Mouse (Mus musculus): ENCODE measurements at regions not wholly inside any gene's neighbourhood (a gene's known extent, or its start where the extent isn't known, plus 50 kb on each side); places are given as distances from the start of the nearest gene placed in this dataset.

- H3K27ac ChIP-seq (ENCODE audit: control insufficient read depth, insufficient read depth, low read depth, low read length), result no peak overlapping the region
- H3K4me3 ChIP-seq (ENCODE audit: control insufficient read depth, low read depth, low read length), result no peak overlapping the region
- H3K27me3 ChIP-seq (ENCODE audit: control insufficient read depth, insufficient read depth, low read length), result no peaks in the 10 kb centered on the region
- no peaks in the 10 kb centered on the region for H3K4me1 ChIP-seq (ENCODE audit: control insufficient read depth, insufficient read depth, low read length)
- TF ChIP-seq POLR2A (IDR thresholded peaks at IDR 0.05; ENCODE audit: control insufficient read depth, low read depth, low read length) (no peak), CTCF (IDR thresholded peaks at IDR 0.05; ENCODE audit: control insufficient read depth, insufficient read depth, insufficient replicate concordance, low read depth, low read length) (no peak)
- H3K36me3 ChIP-seq (ENCODE audit: control insufficient read depth, insufficient read depth, low read length), result no peaks in the 10 kb centered on the region
Observed at GRCm38 (mm10) chr1:125158481-125158880, 277.0 kb downstream of the Actr3 start.

- TF ChIP-seq POLR2A (IDR thresholded peaks at IDR 0.05; ENCODE audit: control insufficient read depth, low read depth, low read length), result no peak
- TF ChIP-seq CTCF (IDR thresholded peaks at IDR 0.05; ENCODE audit: control insufficient read depth, insufficient read depth, insufficient replicate concordance, low read depth, low read length), result no peak
- Histone ChIP-seq H3K4me1 (ENCODE audit: control insufficient read depth, insufficient read depth, low read length) (no peaks in the 10 kb centered on the region), H3K36me3 (ENCODE audit: control insufficient read depth, insufficient read depth, low read length) (no peaks in the 10 kb centered on the region), H3K27me3 (ENCODE audit: control insufficient read depth, insufficient read depth, low read length) (no peaks in the 10 kb centered on the region), H3K27ac (ENCODE audit: control insufficient read depth, insufficient read depth, low read depth, low read length) (no peak overlapping the region), H3K4me3 (ENCODE audit: control insufficient read depth, low read depth, low read length) (no peak overlapping the region)
Observed at GRCm38 (mm10) chr1:125156093-125156492, 279.4 kb downstream of the Actr3 start.

GRCm38 (mm10) chr1:125149817-125150216 lies 285.7 kb downstream of the Actr3 start:
- Histone ChIP-seq H3K27me3 (ENCODE audit: control insufficient read depth, insufficient read depth, low read length) (no peaks in the 10 kb centered on the region), H3K4me3 (ENCODE audit: control insufficient read depth, low read depth, low read length) (no peak overlapping the region), H3K4me1 (ENCODE audit: control insufficient read depth, insufficient read depth, low read length) (no peaks in the 10 kb centered on the region), H3K27ac (ENCODE audit: control insufficient read depth, insufficient read depth, low read depth, low read length) (no peak overlapping the region), H3K36me3 (ENCODE audit: control insufficient read depth, insufficient read depth, low read length) (no peaks in the 10 kb centered on the region)
- TF ChIP-seq CTCF (IDR thresholded peaks at IDR 0.05; ENCODE audit: control insufficient read depth, insufficient read depth, insufficient replicate concordance, low read depth, low read length), result no peak
- no peak for TF ChIP-seq POLR2A (IDR thresholded peaks at IDR 0.05; ENCODE audit: control insufficient read depth, low read depth, low read length)

GRCm38 (mm10) chr1:125123861-125124260 lies 311.7 kb downstream of the Actr3 start:
- TF ChIP-seq POLR2A (IDR thresholded peaks at IDR 0.05; ENCODE audit: control insufficient read depth, low read depth, low read length), result no peak
- TF ChIP-seq CTCF (IDR thresholded peaks at IDR 0.05; ENCODE audit: control insufficient read depth, insufficient read depth, insufficient replicate concordance, low read depth, low read length), result no peak
- H3K27ac ChIP-seq (ENCODE audit: control insufficient read depth, insufficient read depth, low read depth, low read length), result no peak overlapping the region

GRCm38 (mm10) chr1:125100596-125100995 lies 334.9 kb downstream of the Actr3 start:
- no peak for TF ChIP-seq POLR2A (IDR thresholded peaks at IDR 0.05; ENCODE audit: control insufficient read depth, low read depth, low read length)
- no peak for TF ChIP-seq CTCF (IDR thresholded peaks at IDR 0.05; ENCODE audit: control insufficient read depth, insufficient read depth, insufficient replicate concordance, low read depth, low read length)
- H3K27me3 ChIP-seq (ENCODE audit: control insufficient read depth, insufficient read depth, low read length), result no peaks in the 10 kb centered on the region
- H3K36me3 ChIP-seq (ENCODE audit: control insufficient read depth, insufficient read depth, low read length), result no peaks in the 10 kb centered on the region
- no peak overlapping the region for H3K4me3 ChIP-seq (ENCODE audit: control insufficient read depth, low read depth, low read length)
- no peaks in the 10 kb centered on the region for H3K4me1 ChIP-seq (ENCODE audit: control insufficient read depth, insufficient read depth, low read length)
- no peak overlapping the region for H3K27ac ChIP-seq (ENCODE audit: control insufficient read depth, insufficient read depth, low read depth, low read length)

More at GRCm38 (mm10) chr1:125123861-125124260, 311.7 kb downstream of the Actr3 start:
- Histone ChIP-seq H3K4me1 (ENCODE audit: control insufficient read depth, insufficient read depth, low read length) (no peaks in the 10 kb centered on the region), H3K36me3 (ENCODE audit: control insufficient read depth, insufficient read depth, low read length) (no peaks in the 10 kb centered on the region), H3K27me3 (ENCODE audit: control insufficient read depth, insufficient read depth, low read length) (no peaks in the 10 kb centered on the region), H3K4me3 (ENCODE audit: control insufficient read depth, low read depth, low read length) (no peak overlapping the region)

GRCm38 (mm10) chr1:125084906-125085305 lies 350.6 kb downstream of the Actr3 start:
- Histone ChIP-seq H3K36me3 (ENCODE audit: control insufficient read depth, insufficient read depth, low read length) (no peaks in the 10 kb centered on the region), H3K27ac (ENCODE audit: control insufficient read depth, insufficient read depth, low read depth, low read length) (no peak overlapping the region), H3K27me3 (ENCODE audit: control insufficient read depth, insufficient read depth, low read length) (no peaks in the 10 kb centered on the region), H3K4me3 (ENCODE audit: control insufficient read depth, low read depth, low read length) (no peak overlapping the region), H3K4me1 (ENCODE audit: control insufficient read depth, insufficient read depth, low read length) (no peaks in the 10 kb centered on the region)
- no peak for TF ChIP-seq CTCF (IDR thresholded peaks at IDR 0.05; ENCODE audit: control insufficient read depth, insufficient read depth, insufficient replicate concordance, low read depth, low read length)
- no peak for TF ChIP-seq POLR2A (IDR thresholded peaks at IDR 0.05; ENCODE audit: control insufficient read depth, low read depth, low read length)

- Histone ChIP-seq H3K27ac (ENCODE audit: control insufficient read depth, insufficient read depth, low read depth, low read length) (no peak overlapping the region), H3K27me3 (ENCODE audit: control insufficient read depth, insufficient read depth, low read length) (no peaks in the 10 kb centered on the region), H3K4me3 (ENCODE audit: control insufficient read depth, low read depth, low read length) (no peak overlapping the region), H3K36me3 (ENCODE audit: control insufficient read depth, insufficient read depth, low read length) (no peaks in the 10 kb centered on the region), H3K4me1 (ENCODE audit: control insufficient read depth, insufficient read depth, low read length) (no peaks in the 10 kb centered on the region)
- TF ChIP-seq POLR2A (IDR thresholded peaks at IDR 0.05; ENCODE audit: control insufficient read depth, low read depth, low read length), result no peak
- TF ChIP-seq CTCF (IDR thresholded peaks at IDR 0.05; ENCODE audit: control insufficient read depth, insufficient read depth, insufficient replicate concordance, low read depth, low read length), result no peak
Observed at GRCm38 (mm10) chr1:125039572-125040326, 395.8 kb downstream of the Actr3 start.

All from testis, adult 2 months (tissue).